In genomic region chr17:78889184-78889583, GRCm38 (mm10) we compare ENCODE assay signal across 22 mouse cellular contexts. TPM values are rescaled to one million over a fixed set of nuclear protein-coding genes. Genes with fewer than 3 reads are reported as not detected.
DNase-seq lines count a peak whose midpoint lies in the region; ATAC-seq and TF ChIP-seq lines count a peak whose summit lies in the region.
"Had no signal": no experiment of that assay in that cellular context is flagged by ENCODE, and none has a peak within 500 bp of the region (broad histone marks: within the 10 kb centered on the region; RNA-seq: fewer than 3 reads in every experiment).

No protein-coding gene starts in this region.

- no peak overlapping the region for H3K4me3 ChIP-seq in hindbrain, embryonic 14.5 days (replicated peaks; ENCODE audit: low read length)
- no peak overlapping the region for H3K4me3 ChIP-seq in hindbrain, embryonic 11.5 days (ENCODE audit: low read depth, low read length)
- H3K4me3 ChIP-seq in cerebellum, adult 2 months (replicated peaks; ENCODE audit: insufficient read depth, low read depth, low read length): no peak overlapping the region
- no peak overlapping the region for H3K4me3 ChIP-seq in liver, postnatal 0 days (ENCODE audit: low read depth, low read length)
- H3K4me3 ChIP-seq: heart, embryonic 12.5 days; intestine, embryonic 15.5 days; left cerebral cortex, adult 2 months; limb, embryonic 13.5 days; midbrain, embryonic 13.5 days; myocyte had no signal

- H3K27me3 ChIP-seq in hindbrain, embryonic 14.5 days (ENCODE audit: control insufficient read depth, insufficient read depth, low read length): no peaks in the 10 kb centered on the region
- H3K27me3 ChIP-seq in hindbrain, embryonic 11.5 days (ENCODE audit: control insufficient read depth, insufficient read depth, low read length): no peaks in the 10 kb centered on the region
- no peaks in the 10 kb centered on the region for H3K27me3 ChIP-seq in cerebellum, adult 2 months (ENCODE audit: control insufficient read depth, insufficient read depth, low read length)
- H3K27me3 ChIP-seq in liver, postnatal 0 days (ENCODE audit: insufficient read depth, low read length): no peaks in the 10 kb centered on the region
- H3K27me3 ChIP-seq: CH12.LX; heart, embryonic 12.5 days; intestine, embryonic 15.5 days; limb, embryonic 13.5 days; midbrain, embryonic 13.5 days had no signal

- TF ChIP-seq EP300 in liver, postnatal 0 days (IDR thresholded peaks at IDR 0.05; ENCODE audit: low read depth): no peak

- peak; percentile 21 to 24 for DNase-seq in cerebellum, adult 18-20 months
- DNase-seq in cerebellum, adult 11 months: no peak
- DNase-seq in hindbrain, embryonic 14.5 days (ENCODE audit: low spot score): peak; percentile 41
- DNase-seq in hindbrain, embryonic 11.5 days (ENCODE audit: low spot score): no peak
- DNase-seq in cerebellum, adult 2 months: peak; percentile 36
- DNase-seq in cerebellum, postnatal 4 days (ENCODE audit: low spot score in 2 of 2): peak; percentile 35 to 84
- DNase-seq in kidney, postnatal 36 days: no peak
- DNase-seq in liver, postnatal 0 days: no peak
- DNase-seq: embryo, embryonic 11 days; heart, postnatal 14 days; kidney, adult 9 months; kidney, postnatal 25 days; thymus, postnatal 25 days had no signal

- H3K9me3 ChIP-seq in hindbrain, embryonic 14.5 days (ENCODE audit: control insufficient read depth, low read length): no peaks in the 10 kb centered on the region
- no peaks in the 10 kb centered on the region for H3K9me3 ChIP-seq in hindbrain, embryonic 11.5 days (ENCODE audit: control insufficient read depth, low read length)
- H3K9me3 ChIP-seq in liver, postnatal 0 days (ENCODE audit: low read length): no peaks in the 10 kb centered on the region
- H3K9me3 ChIP-seq: heart, embryonic 12.5 days; intestine, embryonic 15.5 days; limb, embryonic 13.5 days; midbrain, embryonic 13.5 days had no signal

- no peaks in the 10 kb centered on the region for H3K4me1 ChIP-seq in hindbrain, embryonic 14.5 days (replicated peaks; ENCODE audit: control insufficient read depth, insufficient read depth, low read length)
- no peaks in the 10 kb centered on the region for H3K4me1 ChIP-seq in hindbrain, embryonic 11.5 days (replicated peaks; ENCODE audit: control insufficient read depth, insufficient read depth, low read length)
- no peaks in the 10 kb centered on the region; the same call in 1 of the 2 replicates for H3K4me1 ChIP-seq in cerebellum, adult 2 months (ENCODE audit: control insufficient read depth, insufficient read depth, low read length)
- no peaks in the 10 kb centered on the region for H3K4me1 ChIP-seq in liver, postnatal 0 days (ENCODE audit: insufficient read depth)
- H3K4me1 ChIP-seq: heart, embryonic 12.5 days; intestine, embryonic 15.5 days; limb, embryonic 13.5 days; midbrain, embryonic 13.5 days had no signal

- WGBS in hindbrain, embryonic 14.5 days: 37% methylated on average over 3 of the region's 3 CpGs
- WGBS in hindbrain, embryonic 11.5 days: 62% methylated on average over 3 of the region's 3 CpGs
- 13% methylated on average over 3 of the region's 3 CpGs for WGBS in cerebellum, adult 2 months
- WGBS in liver, postnatal 0 days (ENCODE audit: insufficient replicate concordance): 60% methylated on average over 3 of the region's 3 CpGs

- no peak for TF ChIP-seq POLR2A in cerebellum, adult 2 months (IDR thresholded peaks at IDR 0.05; ENCODE audit: borderline replicate concordance, insufficient read depth, low read length)

- no peak overlapping the region for H3K4me2 ChIP-seq in hindbrain, embryonic 14.5 days (replicated peaks)
- H3K4me2 ChIP-seq in hindbrain, embryonic 11.5 days (replicated peaks; ENCODE audit: low read depth, low read length): no peak overlapping the region
- no peak overlapping the region for H3K4me2 ChIP-seq in liver, postnatal 0 days (ENCODE audit: low read depth, low read length)
- H3K4me2 ChIP-seq: heart, embryonic 12.5 days; intestine, embryonic 15.5 days; limb, embryonic 13.5 days; midbrain, embryonic 13.5 days had no signal

- no peak overlapping the region for H3K9ac ChIP-seq in hindbrain, embryonic 14.5 days
- H3K9ac ChIP-seq in hindbrain, embryonic 11.5 days (ENCODE audit: low read depth, low read length): no peak overlapping the region
- H3K9ac ChIP-seq in liver, postnatal 0 days (replicated peaks): no peak overlapping the region
- H3K9ac ChIP-seq: heart, embryonic 12.5 days; intestine, embryonic 15.5 days; limb, embryonic 13.5 days; liver, embryonic 14.5 days; midbrain, embryonic 13.5 days had no signal

- no peaks in the 10 kb centered on the region for H3K36me3 ChIP-seq in hindbrain, embryonic 14.5 days (replicated peaks; ENCODE audit: control insufficient read depth, insufficient read depth)
- no peaks in the 10 kb centered on the region for H3K36me3 ChIP-seq in hindbrain, embryonic 11.5 days (ENCODE audit: control insufficient read depth, insufficient read depth, low read length)
- no peaks in the 10 kb centered on the region for H3K36me3 ChIP-seq in liver, postnatal 0 days (replicated peaks; ENCODE audit: insufficient read depth, low read length)
- H3K36me3 ChIP-seq: heart, embryonic 12.5 days; intestine, embryonic 15.5 days; limb, embryonic 13.5 days; midbrain, embryonic 13.5 days had no signal

- 0 out of 2 replicates have a peak, but pooled peaks have one; percentile 24 for ATAC-seq in hindbrain, embryonic 14.5 days (ENCODE audit: low FRiP score)
- no peak for ATAC-seq in hindbrain, embryonic 11.5 days (ENCODE audit: low FRiP score)
- no peak for ATAC-seq in liver, postnatal 0 days
- ATAC-seq: intestine, embryonic 15.5 days; midbrain, embryonic 13.5 days had no signal

- no peak for TF ChIP-seq CTCF in cerebellum, adult 2 months (IDR thresholded peaks at IDR 0.05; ENCODE audit: borderline replicate concordance, insufficient read depth, low read depth, low read length)
- no peak for TF ChIP-seq CTCF in liver, postnatal 0 days (IDR thresholded peaks at IDR 0.05; ENCODE audit: low read depth)

- no peak overlapping the region for H3K27ac ChIP-seq in hindbrain, embryonic 14.5 days
- H3K27ac ChIP-seq in hindbrain, embryonic 11.5 days (ENCODE audit: low read depth, low read length): no peak overlapping the region
- no peak overlapping the region for H3K27ac ChIP-seq in cerebellum, adult 2 months (ENCODE audit: insufficient read depth, low read length)
- H3K27ac ChIP-seq in liver, postnatal 0 days (ENCODE audit: low read depth): no peak overlapping the region
- H3K27ac ChIP-seq: intestine, embryonic 15.5 days; left cerebral cortex, adult 2 months; limb, embryonic 13.5 days; liver, embryonic 14.5 days; midbrain, embryonic 13.5 days had no signal

RNA-seq across cellular contexts. Expression of gene Eif2ak2, which starts 6.8 kb away (rescaled TPM):
- polyA plus RNA-seq in hindbrain, embryonic 14.5 days (2014; fragmentation: Nextera tagmentation; extraction: Ambion mirVana): 2.1 and 4.3 TPM in 2 replicates
- 5.5 and 7.4 TPM in 2 replicates for polyA plus RNA-seq in hindbrain, embryonic 11.5 days (2014; fragmentation: Nextera tagmentation; extraction: Ambion mirVana)
- polyA plus RNA-seq in cerebellum, adult 2 months (2012; rRNA removed): 2.7 and 2.9 TPM in 2 replicates
- 7.4 and 8.4 TPM in 2 replicates for polyA plus RNA-seq in liver, postnatal 0 days (2015; fragmentation: Nextera tagmentation; extraction: Ambion mirVana)

RNA-seq across cellular contexts. Expression of gene Sult6b1, which starts 17.6 kb away (rescaled TPM):
- 0.27 and 0.37 TPM in 2 replicates for polyA plus RNA-seq in hindbrain, embryonic 14.5 days (2014; fragmentation: Nextera tagmentation; extraction: Ambion mirVana)
- polyA plus RNA-seq in hindbrain, embryonic 11.5 days (2014; fragmentation: Nextera tagmentation; extraction: Ambion mirVana): 0.07 and 0.15 TPM in 2 replicates
- 0.20 and 0.35 TPM in 2 replicates for polyA plus RNA-seq in cerebellum, adult 2 months (2012; rRNA removed)
- 0.07 and 0.08 TPM in 2 replicates for polyA plus RNA-seq in liver, postnatal 0 days (2015; fragmentation: Nextera tagmentation; extraction: Ambion mirVana)
- polyA plus RNA-seq: limb, embryonic 13.5 days; neural tube, embryonic 14.5 days had no signal

RNA-seq across cellular contexts. Expression of gene Cebpzos, which starts 27.1 kb away (rescaled TPM):
- polyA plus RNA-seq in hindbrain, embryonic 14.5 days (2014; fragmentation: Nextera tagmentation; extraction: Ambion mirVana): 119 and 122 TPM in 2 replicates
- 110 and 118 TPM in 2 replicates for polyA plus RNA-seq in hindbrain, embryonic 11.5 days (2014; fragmentation: Nextera tagmentation; extraction: Ambion mirVana)
- polyA plus RNA-seq in cerebellum, adult 2 months (2012; rRNA removed): 49.3 and 53.4 TPM in 2 replicates
- polyA plus RNA-seq in liver, postnatal 0 days (2015; fragmentation: Nextera tagmentation; extraction: Ambion mirVana): 57.0 and 59.5 TPM in 2 replicates

RNA-seq across cellular contexts. Expression of gene Cebpz, which starts 47.7 kb away (rescaled TPM):
- polyA plus RNA-seq in hindbrain, embryonic 14.5 days (2014; fragmentation: Nextera tagmentation; extraction: Ambion mirVana): 40.2 and 43.7 TPM in 2 replicates
- 55.6 and 61.5 TPM in 2 replicates for polyA plus RNA-seq in hindbrain, embryonic 11.5 days (2014; fragmentation: Nextera tagmentation; extraction: Ambion mirVana)
- polyA plus RNA-seq in cerebellum, adult 2 months (2012; rRNA removed): 20.9 and 21.5 TPM in 2 replicates
- polyA plus RNA-seq in liver, postnatal 0 days (2015; fragmentation: Nextera tagmentation; extraction: Ambion mirVana): 32.1 and 34.6 TPM in 2 replicates

RNA-seq across cellular contexts. Expression of gene Ndufaf7, which starts 47.8 kb away (rescaled TPM):
- 59.5 and 66.0 TPM in 2 replicates for polyA plus RNA-seq in hindbrain, embryonic 14.5 days (2014; fragmentation: Nextera tagmentation; extraction: Ambion mirVana)
- polyA plus RNA-seq in hindbrain, embryonic 11.5 days (2014; fragmentation: Nextera tagmentation; extraction: Ambion mirVana): 52.7 and 54.3 TPM in 2 replicates
- polyA plus RNA-seq in cerebellum, adult 2 months (2012; rRNA removed): 45.3 and 46.7 TPM in 2 replicates
- polyA plus RNA-seq in liver, postnatal 0 days (2015; fragmentation: Nextera tagmentation; extraction: Ambion mirVana): 18.8 and 22.2 TPM in 2 replicates

Comparison
In these comparisons a context has a peak if more than half of its experiments do, and no peak if none do; other contexts are left out.
1. DNase-seq: peak in cerebellum, adult 18-20 months (2 of 2), hindbrain, embryonic 14.5 days (single experiment), cerebellum, adult 2 months (2 of 2) and cerebellum, postnatal 4 days (2 of 2); none in cerebellum, adult 11 months (single experiment), hindbrain, embryonic 11.5 days (single experiment), kidney, postnatal 36 days (0 of 2) and liver, postnatal 0 days (single experiment).